Mouse (Mus musculus) erythroblast, embryonic 14.5 days (primary cell): ENCODE results near the gene Bmpr1b.

Experiments
- GATA1 ChIP-seq: IDR thresholded peaks from 2 replicates; pipeline ENCODE4 v1.6.1; 2012; ENCODE audit warnings: low read length, inconsistent platforms, mixed read lengths
- TAL1 ChIP-seq: IDR thresholded peaks from 3 replicates; pipeline ENCODE4 v1.6.1; 2012; ENCODE audit warnings: low read length, inconsistent platforms, mixed read lengths

- no peak for TF ChIP-seq GATA1
- no peak for TF ChIP-seq TAL1
Observed at GRCm38 (mm10) chr3:141899521-141899920, 269.7 kb downstream of the Bmpr1b start.
